Mouse (Mus musculus) forebrain, embryonic 11.5 days (tissue): ENCODE measurements around the gene Gstm4. TPM values are rescaled to one million over a fixed set of nuclear protein-coding genes. Genes with fewer than 3 reads are reported as not detected.
A peak's percentile ranks its signal among the peaks of the same experiment; 100 is the strongest.
"Not testable (repeated sequence)": the region's sequence is repeated elsewhere in the genome, so short reads cannot be mapped to it uniquely, and the experiment has no call there.

Source experiments
- ATAC-seq: fragments of 200-750 bp; cut with Nextera tagmentation; replicated peaks from 2 replicates; pipeline ENCODE4 v1.8.0; 2017; ENCODE audit warnings: moderate TSS enrichment; ENCODE audit not compliant: low FRiP score
- DNase-seq: peaks from one replicate; pipeline ENCODE4 v3.0.0-alpha.2; 2017; ENCODE audit warnings: low spot score
- H3K27ac ChIP-seq: fragments of 300-500 bp; sonication (generic); 2 replicates; pipeline ENCODE4 v1.5.1; 2014; ENCODE audit warnings: low read depth, low read length
- H3K27me3 ChIP-seq: fragments of 300-500 bp; sonication (generic); 2 replicates; pipeline ENCODE4 v1.6.1; 2014; ENCODE audit warnings: mild to moderate bottlenecking, low read length, mixed read lengths; ENCODE audit not compliant: control insufficient read depth, insufficient read depth
- H3K36me3 ChIP-seq: fragments of 300-500 bp; sonication (generic); 2 replicates; pipeline ENCODE4 v1.6.1; 2014; ENCODE audit warnings: mild to moderate bottlenecking, low read length, moderate library complexity, mixed read lengths; ENCODE audit not compliant: control insufficient read depth, insufficient read depth
- H3K4me1 ChIP-seq: fragments of 300-500 bp; sonication (generic); replicated peaks from 2 replicates; pipeline ENCODE4 v1.6.1; 2014; ENCODE audit warnings: low read length, mixed read lengths; ENCODE audit not compliant: control insufficient read depth, insufficient read depth
- H3K4me2 ChIP-seq: fragments of 300-500 bp; sonication (generic); 2 replicates; pipeline ENCODE4 v1.6.1; 2014; ENCODE audit warnings: low read depth, mild to moderate bottlenecking, low read length, moderate library complexity, mixed read lengths; ENCODE audit not compliant: severe bottlenecking
- H3K4me3 ChIP-seq: fragments of 300-500 bp; sonication (generic); 2 replicates; pipeline ENCODE4 v1.5.1; 2014; ENCODE audit warnings: low read depth, low read length
- H3K9ac ChIP-seq: fragments of 300-500 bp; sonication (generic); 2 replicates; pipeline ENCODE4 v1.6.1; 2014; ENCODE audit warnings: low read length
- H3K9me3 ChIP-seq: fragments of 300-500 bp; sonication (generic); 2 replicates; pipeline ENCODE4 v1.6.1; 2016; ENCODE audit warnings: low read length, mixed read lengths; ENCODE audit not compliant: control insufficient read depth
- WGBS: fragments of 180-500 bp; shearing (Covaris S2); extraction: QIAGEN DNeasy Blood & Tissue Kit; methylation state at CpG from one replicate; pipeline ENCODE4 v1.1.7; 2014; 5-methylcytosine and 5-hydroxymethylcytosine counted together
- polyA plus RNA-seq: library from polyadenylated mRNA; unstranded; fragments of >200 nt; fragmentation: Nextera tagmentation; extraction: Ambion mirVana; gene quantifications from 2 replicates; pipeline ENCODE4 v1.2.1, GENCODE M21; 2014

The Gstm4 gene
- polyA plus RNA-seq, 1 experiment from 2014 or later: 11.8 TPM

DNA sequence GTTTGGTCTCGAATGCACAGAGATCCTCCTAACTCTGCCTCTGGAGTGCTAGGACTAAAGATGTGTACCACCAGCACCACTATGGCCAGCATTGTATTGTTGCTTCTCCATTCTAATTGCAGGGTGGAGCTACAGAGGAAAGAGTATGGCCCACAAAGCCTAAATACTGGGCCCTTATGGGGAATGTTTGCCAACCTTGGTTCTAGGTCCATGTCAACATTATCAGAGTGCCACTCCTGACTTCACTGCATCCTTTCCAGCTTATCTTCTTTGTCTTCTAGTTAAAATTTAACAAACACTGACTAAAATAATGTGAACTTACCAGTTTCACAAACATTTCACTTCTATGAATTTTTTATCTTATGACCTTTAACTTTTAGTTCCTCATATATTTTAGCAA lies 18.1 kb downstream of the Gstm4 start:
- no peak overlapping the region for H3K4me3 ChIP-seq
- no peaks in the 10 kb centered on the region for H3K27me3 ChIP-seq
- H3K36me3 ChIP-seq: no peaks in the 10 kb centered on the region
- ATAC-seq (no peak), DNase-seq (no peak)
- H3K4me2 ChIP-seq: no peak overlapping the region
- no peak overlapping the region for H3K9ac ChIP-seq
- H3K4me1 ChIP-seq: no peaks in the 10 kb centered on the region
- H3K27ac ChIP-seq: no peak overlapping the region
- 81% methylated on average over 1 of the region's 1 CpGs for WGBS
- no peaks in the 10 kb centered on the region for H3K9me3 ChIP-seq

DNA sequence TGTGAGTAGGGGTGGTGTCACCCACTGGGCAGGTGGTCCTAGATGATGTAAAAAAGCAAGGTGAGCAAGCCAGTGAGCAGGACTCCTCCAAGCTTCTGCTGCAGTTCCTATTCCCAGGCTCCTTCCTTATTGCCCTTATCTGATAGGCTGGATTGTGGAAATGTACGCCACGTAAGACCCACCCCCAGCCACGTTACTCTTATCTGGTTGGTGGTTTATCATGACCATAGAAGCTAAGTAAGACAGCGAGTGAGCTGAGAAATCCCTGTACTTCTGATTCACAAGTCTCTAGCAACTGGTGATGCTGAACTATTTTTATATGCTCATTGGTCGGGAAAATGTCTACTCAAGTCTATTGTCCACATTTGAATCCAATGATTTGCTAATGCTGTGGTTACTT lies 18.6 kb downstream of the Gstm4 start:
- Histone ChIP-seq H3K9me3 (no peaks in the 10 kb centered on the region), H3K27me3 (no peaks in the 10 kb centered on the region), H3K27ac (no peak overlapping the region), H3K9ac (no peak overlapping the region), H3K4me3 (no peak overlapping the region), H3K36me3 (no peaks in the 10 kb centered on the region), H3K4me1 (no peaks in the 10 kb centered on the region), H3K4me2 (no peak overlapping the region)
- no peak for ATAC-seq
- no peak for DNase-seq
- 78% methylated on average over 5 of the region's 5 CpGs for WGBS

GRCm38 (mm10) chr3:108025318-108025717 lies 19.4 kb downstream of the Gstm4 start:
- Histone ChIP-seq H3K9me3 (no peaks in the 10 kb centered on the region), H3K4me2 (no peak overlapping the region), H3K36me3 (no peaks in the 10 kb centered on the region), H3K4me1 (no peaks in the 10 kb centered on the region), H3K9ac (no peak overlapping the region), H3K27ac (no peak overlapping the region), H3K4me3 (no peak overlapping the region), H3K27me3 (no peaks in the 10 kb centered on the region)
- WGBS: 86% methylated on average over 4 of the region's 4 CpGs
- ATAC-seq (no peak), DNase-seq (no peak)

- Histone ChIP-seq H3K27ac (no peak overlapping the region), H3K4me1 (peaks cover 3% of the 10 kb centered on the region; the same call in 1 of the 2 replicates), H3K4me3 (no peak overlapping the region), H3K4me2 (no peak overlapping the region), H3K27me3 (no peaks in the 10 kb centered on the region), H3K36me3 (no peaks in the 10 kb centered on the region), H3K9me3 (no peaks in the 10 kb centered on the region), H3K9ac (no peak overlapping the region)
- DNase-seq: no peak
- WGBS: 73% methylated on average over 6 of the region's 6 CpGs
- ATAC-seq: no peak
Observed at GRCm38 (mm10) chr3:108022650-108023049, 22.0 kb downstream of the Gstm4 start.

DNA sequence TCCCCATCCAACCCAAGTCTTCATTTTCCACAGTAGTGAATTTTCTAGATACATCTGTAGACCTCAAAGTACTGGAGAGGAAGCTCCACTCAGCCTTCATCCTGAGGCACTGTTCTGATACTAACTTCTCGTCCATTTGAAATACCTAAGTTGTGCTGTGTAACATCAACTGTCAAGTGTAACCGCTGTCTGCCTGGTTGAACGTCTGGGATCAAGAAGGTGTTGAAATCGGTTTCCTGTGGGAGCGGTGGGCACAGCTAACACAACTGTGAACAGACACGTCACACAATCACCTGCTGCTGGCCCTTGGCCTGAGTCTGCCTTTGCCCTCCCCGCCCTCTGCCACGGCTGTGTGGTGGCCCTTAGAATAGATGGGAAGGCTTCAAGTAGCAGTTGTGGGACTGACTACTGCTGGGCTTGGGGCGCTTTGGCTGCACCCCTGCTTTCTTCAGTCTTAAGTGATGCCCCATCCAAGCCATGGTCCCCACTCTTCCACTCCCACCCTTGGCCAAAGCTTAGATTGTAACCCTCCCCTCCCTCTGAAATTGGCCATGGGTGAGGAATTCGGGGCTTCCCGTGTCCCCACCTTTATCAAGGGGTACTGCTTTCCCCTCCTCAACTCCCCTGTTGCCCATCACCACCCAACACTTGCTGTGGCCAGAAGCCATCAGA lies 24.2 kb downstream of the Gstm4 start:
- WGBS: 87% methylated on average over 11 of the region's 11 CpGs
- not testable (repeated sequence) for H3K4me3 ChIP-seq, H3K27ac ChIP-seq, H3K9me3 ChIP-seq, H3K4me2 ChIP-seq, H3K36me3 ChIP-seq, H3K9ac ChIP-seq, H3K4me1 ChIP-seq, H3K27me3 ChIP-seq, DNase-seq, ATAC-seq

DNA sequence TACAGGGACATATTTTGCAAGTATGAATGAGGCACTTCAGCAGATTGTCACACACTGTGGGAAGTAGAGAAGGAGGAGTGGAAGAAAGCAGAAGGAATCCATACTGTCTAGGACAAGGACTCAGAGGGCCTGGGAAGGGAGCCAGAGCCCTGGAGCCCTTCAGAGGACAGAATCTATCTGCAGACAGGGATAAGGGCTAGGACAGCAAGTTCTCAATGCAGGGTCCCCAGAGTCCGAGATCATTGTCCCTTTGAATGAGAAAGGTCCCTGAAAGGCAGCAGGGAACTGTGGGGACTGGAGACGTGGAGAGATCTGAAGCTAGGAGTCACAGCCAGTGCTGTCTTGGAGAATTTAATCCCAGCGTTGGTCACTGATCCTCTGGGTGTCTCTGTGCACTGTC lies 25.5 kb downstream of the Gstm4 start:
- WGBS: 59% methylated on average over 3 of the region's 3 CpGs
- not testable (repeated sequence) for H3K27me3 ChIP-seq, H3K9ac ChIP-seq, DNase-seq, ATAC-seq, H3K4me1 ChIP-seq, H3K4me3 ChIP-seq, H3K36me3 ChIP-seq, H3K4me2 ChIP-seq, H3K27ac ChIP-seq, H3K9me3 ChIP-seq

DNA sequence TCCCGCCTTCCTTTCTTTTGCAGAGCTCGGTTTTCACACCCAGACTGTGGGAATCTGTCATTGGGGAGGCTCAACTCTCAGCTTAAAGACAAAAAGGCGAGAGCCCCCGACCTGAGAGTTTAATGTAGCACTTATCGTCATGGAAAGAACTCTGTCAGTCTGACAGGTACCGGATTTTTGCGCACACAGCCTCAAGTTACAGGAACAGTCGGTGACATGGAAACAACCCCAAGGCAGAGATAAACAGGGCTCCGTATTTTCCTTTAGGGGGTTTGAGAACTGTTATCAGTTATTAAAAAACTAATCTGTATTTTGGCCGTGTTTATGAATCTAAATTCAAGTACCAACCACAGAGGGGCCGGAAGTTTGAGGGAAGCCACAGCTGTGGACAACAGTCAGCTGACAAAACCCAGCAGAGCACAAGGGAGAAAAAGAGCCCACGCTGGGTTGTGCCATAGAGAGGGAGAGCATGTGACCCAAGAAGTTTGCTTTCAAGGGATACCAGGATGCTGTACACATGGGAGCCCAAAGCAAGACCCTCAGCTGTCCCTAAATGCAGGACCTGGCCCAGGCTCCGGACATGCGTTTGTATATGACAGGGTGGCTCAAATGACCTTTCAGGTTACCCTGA lies 26.4 kb downstream of the Gstm4 start:
- DNase-seq (no peak), ATAC-seq (no peak)
- H3K4me1 ChIP-seq: peaks cover 8% of the 10 kb centered on the region
- H3K27ac ChIP-seq: no peak overlapping the region
- peak overlapping the region; percentile 43 for H3K9ac ChIP-seq
- H3K9me3 ChIP-seq: no peaks in the 10 kb centered on the region
- no peaks in the 10 kb centered on the region for H3K36me3 ChIP-seq
- peak overlapping the region; percentile 72 for H3K4me2 ChIP-seq
- H3K4me3 ChIP-seq: peak overlapping the region; percentile 25
- 34% methylated on average over 14 of the region's 14 CpGs for WGBS
- H3K27me3 ChIP-seq: no peaks in the 10 kb centered on the region

- no peaks in the 10 kb centered on the region for H3K27me3 ChIP-seq
- peak within 1 kb of the TSS; percentile 43 for H3K9ac ChIP-seq
- DNase-seq (peak; percentile 94), ATAC-seq (peak; percentile 98)
- under 1% methylated on average over 31 of the region's 31 CpGs for WGBS
- H3K4me3 ChIP-seq: peak within 1 kb of the TSS; percentile 25
- no peaks in the 10 kb centered on the region for H3K36me3 ChIP-seq
- H3K9me3 ChIP-seq: no peaks in the 10 kb centered on the region
- peaks cover 8% of the 10 kb centered on the region for H3K4me1 ChIP-seq
- H3K4me2 ChIP-seq: peak within 1 kb of the TSS; percentile 72
- H3K27ac ChIP-seq: peak within 1 kb of the TSS; percentile 5; the same call in 1 of the 2 replicates
Observed at GRCm38 (mm10) chr3:108017473-108018189, 27.1 kb downstream of the Gstm4 start, which contains the start of gene Gstm1. Gstm1 (minus strand) TSS chr3:108017973.
